Mouse (Mus musculus): Measurements from ENCODE around the gene Arhgef15. TPM values are rescaled to one million over a fixed set of nuclear protein-coding genes. Genes with fewer than 3 reads are reported as not detected.
"Not testable (repeated sequence)": the region's sequence is repeated elsewhere in the genome, so short reads cannot be mapped to it uniquely, and the experiment has no call there.

Arhgef15 gene
- polyA plus RNA-seq, 1 experiment from 2014 or later: 8.1 TPM

GRCm38 (mm10) chr11:68975601-68976000 lies 18.3 kb upstream of the Arhgef15 start:
- no peak for ATAC-seq
- 87% methylated on average over 1 of the region's 1 CpGs for WGBS

GRCm38 (mm10) chr11:68975085-68975484 lies 17.8 kb upstream of the Arhgef15 start, which contains the start of gene Rangrf:
TSS of gene Rangrf (minus strand) at chr11:68975185.
- Histone ChIP-seq H3K9me3 (no peaks in the 10 kb centered on the region), H3K9ac (peak within 1 kb of the TSS; percentile 21; the same call in 1 of the 2 replicates), H3K4me1 (replicated peaks) (peaks cover 9% of the 10 kb centered on the region), H3K36me3 (no peaks in the 10 kb centered on the region), H3K27ac (no peak within 1 kb of the TSS), H3K4me3 (replicated peaks) (peak within 1 kb of the TSS; percentile 39), H3K27me3 (replicated peaks) (no peaks in the 10 kb centered on the region), H3K4me2 (replicated peaks) (peak within 1 kb of the TSS; percentile 68)
- no peak for ATAC-seq
- WGBS: 76% methylated on average over 7 of the region's 7 CpGs

More at GRCm38 (mm10) chr11:68975601-68976000, 18.3 kb upstream of the Arhgef15 start:
- H3K27me3 ChIP-seq (replicated peaks): no peaks in the 10 kb centered on the region
- H3K36me3 ChIP-seq: no peaks in the 10 kb centered on the region
- H3K4me2 ChIP-seq (replicated peaks): no peak overlapping the region
- H3K27ac ChIP-seq: no peak overlapping the region
- peaks cover 9% of the 10 kb centered on the region for H3K4me1 ChIP-seq (replicated peaks)
- no peak overlapping the region for H3K4me3 ChIP-seq (replicated peaks)
- H3K9ac ChIP-seq: no peak overlapping the region
- H3K9me3 ChIP-seq: no peaks in the 10 kb centered on the region

- ATAC-seq: no peak; the same call in 1 of the 2 replicates
- Histone ChIP-seq H3K9ac (peak overlapping the region; percentile 21; the same call in 1 of the 2 replicates), H3K9me3 (no peaks in the 10 kb centered on the region), H3K4me3 (replicated peaks) (peak overlapping the region; percentile 39), H3K4me2 (replicated peaks) (peak overlapping the region; percentile 68), H3K4me1 (replicated peaks) (peaks cover 9% of the 10 kb centered on the region), H3K27ac (no peak overlapping the region), H3K36me3 (no peaks in the 10 kb centered on the region), H3K27me3 (replicated peaks) (no peaks in the 10 kb centered on the region)
- 37% methylated on average over 6 of the region's 6 CpGs for WGBS
These were observed 16.8 kb upstream of the Arhgef15 start for GRCm38 (mm10) chr11:68974059-68974450.

DNA sequence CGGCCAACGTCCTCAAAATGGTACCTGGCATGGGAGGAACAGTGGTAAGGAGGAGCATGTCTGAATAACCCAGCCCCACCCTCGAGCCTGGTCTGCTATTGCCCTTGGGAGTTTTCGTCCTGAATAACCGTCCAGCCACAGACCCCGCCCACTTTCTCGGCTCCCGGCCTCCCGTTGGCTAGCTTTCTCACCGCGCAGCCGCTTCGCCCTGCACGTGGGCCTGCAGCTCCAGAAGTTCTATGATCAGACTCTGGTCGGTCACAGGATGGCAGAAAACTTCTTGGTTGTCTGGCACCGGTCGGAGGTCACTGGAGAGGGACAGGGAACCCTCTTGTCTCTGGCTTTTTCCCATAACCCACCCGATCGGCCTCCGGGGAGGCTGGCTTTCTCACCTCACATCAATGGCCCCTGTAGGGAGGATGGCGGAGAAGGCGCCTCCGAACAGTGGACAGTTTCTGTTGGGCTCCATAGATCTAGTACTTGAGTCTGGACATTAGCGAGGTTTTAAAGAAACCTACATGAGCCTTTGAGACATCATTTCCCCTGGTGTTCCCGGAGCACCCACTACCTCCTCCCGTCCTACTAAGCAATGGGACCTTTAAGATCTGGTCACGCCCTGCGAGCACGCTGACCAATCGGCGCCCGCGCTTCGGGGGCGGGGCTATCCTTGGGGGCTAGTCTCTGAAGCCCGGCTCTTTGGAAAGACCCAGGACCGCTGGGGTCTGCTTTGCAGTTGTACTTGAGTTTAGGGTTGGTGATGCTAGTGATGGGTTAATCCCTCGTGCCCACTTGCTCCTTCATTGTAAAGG lies 16.2 kb upstream of the Arhgef15 start:
- H3K4me2 ChIP-seq (replicated peaks): peak overlapping the region; percentile 68
- under 1% methylated on average over 38 of the region's 38 CpGs for WGBS
- peaks cover 14% of the 10 kb centered on the region for H3K4me1 ChIP-seq (replicated peaks)
- H3K27me3 ChIP-seq (replicated peaks); H3K36me3 ChIP-seq; H3K9me3 ChIP-seq; H3K27ac ChIP-seq: not testable (repeated sequence)
- H3K9ac ChIP-seq: peak overlapping the region; percentile 21; the same call in 1 of the 2 replicates
- peak overlapping the region; percentile 39 for H3K4me3 ChIP-seq (replicated peaks)
- ATAC-seq: peak; percentile 93

DNA sequence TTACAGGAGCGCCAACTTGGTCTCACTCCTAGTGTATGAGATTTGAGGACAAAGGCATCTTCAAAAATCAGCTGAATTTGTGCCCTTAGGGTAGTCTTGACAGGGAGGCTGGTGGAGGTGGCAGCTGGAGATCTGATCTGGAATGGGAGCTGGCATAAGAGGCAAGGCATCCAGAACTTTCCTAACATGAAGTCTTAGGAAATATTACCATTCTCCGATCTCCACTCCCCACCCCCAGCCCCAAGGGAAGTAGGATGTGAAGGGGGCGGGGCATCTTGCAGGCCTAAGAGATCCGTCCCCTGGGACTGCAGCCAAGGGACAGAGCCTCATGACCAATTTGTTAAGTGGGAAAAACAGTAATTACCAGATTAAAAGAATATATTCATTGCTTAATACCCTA lies 13.0 kb upstream of the Arhgef15 start:
- no peak overlapping the region for H3K27ac ChIP-seq
- 78% methylated on average over 4 of the region's 4 CpGs for WGBS
- H3K4me2 ChIP-seq (replicated peaks): no peak overlapping the region
- no peak for ATAC-seq
- no peaks in the 10 kb centered on the region for H3K36me3 ChIP-seq
- no peaks in the 10 kb centered on the region for H3K27me3 ChIP-seq (replicated peaks)
- no peak overlapping the region for H3K4me3 ChIP-seq (replicated peaks)
- no peaks in the 10 kb centered on the region for H3K9me3 ChIP-seq
- H3K9ac ChIP-seq: no peak overlapping the region
- peaks cover 23% of the 10 kb centered on the region for H3K4me1 ChIP-seq (replicated peaks)

DNA sequence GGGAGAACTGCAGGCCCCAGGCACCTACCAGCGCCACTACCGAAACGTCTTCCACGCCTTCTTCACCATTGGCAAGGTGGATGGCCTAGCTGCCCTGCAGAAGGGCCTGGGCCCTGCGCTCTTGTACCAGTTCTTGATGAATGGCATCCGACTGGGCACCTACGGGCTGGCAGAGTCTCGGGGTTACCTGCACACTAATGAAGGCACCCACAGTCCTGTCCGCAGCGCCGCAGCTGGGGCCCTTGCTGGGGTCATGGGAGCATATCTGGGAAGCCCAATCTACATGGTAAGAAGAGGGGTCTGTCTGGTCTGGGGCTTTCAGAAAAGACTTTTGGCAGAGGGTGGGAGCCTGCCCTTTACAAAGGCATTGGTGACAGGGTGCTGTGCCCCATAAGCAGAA lies 11.5 kb upstream of the Arhgef15 start:
- H3K4me2 ChIP-seq (replicated peaks): peak overlapping the region; percentile 96; the same call in 1 of the 2 replicates
- ATAC-seq: no peak
- no peak overlapping the region for H3K27ac ChIP-seq
- H3K9ac ChIP-seq: no peak overlapping the region
- H3K4me1 ChIP-seq (replicated peaks): peaks cover 23% of the 10 kb centered on the region
- no peaks in the 10 kb centered on the region for H3K36me3 ChIP-seq
- WGBS: 86% methylated on average over 11 of the region's 11 CpGs
- no peaks in the 10 kb centered on the region for H3K27me3 ChIP-seq (replicated peaks)
- H3K4me3 ChIP-seq (replicated peaks): no peak overlapping the region
- no peaks in the 10 kb centered on the region for H3K9me3 ChIP-seq

DNA sequence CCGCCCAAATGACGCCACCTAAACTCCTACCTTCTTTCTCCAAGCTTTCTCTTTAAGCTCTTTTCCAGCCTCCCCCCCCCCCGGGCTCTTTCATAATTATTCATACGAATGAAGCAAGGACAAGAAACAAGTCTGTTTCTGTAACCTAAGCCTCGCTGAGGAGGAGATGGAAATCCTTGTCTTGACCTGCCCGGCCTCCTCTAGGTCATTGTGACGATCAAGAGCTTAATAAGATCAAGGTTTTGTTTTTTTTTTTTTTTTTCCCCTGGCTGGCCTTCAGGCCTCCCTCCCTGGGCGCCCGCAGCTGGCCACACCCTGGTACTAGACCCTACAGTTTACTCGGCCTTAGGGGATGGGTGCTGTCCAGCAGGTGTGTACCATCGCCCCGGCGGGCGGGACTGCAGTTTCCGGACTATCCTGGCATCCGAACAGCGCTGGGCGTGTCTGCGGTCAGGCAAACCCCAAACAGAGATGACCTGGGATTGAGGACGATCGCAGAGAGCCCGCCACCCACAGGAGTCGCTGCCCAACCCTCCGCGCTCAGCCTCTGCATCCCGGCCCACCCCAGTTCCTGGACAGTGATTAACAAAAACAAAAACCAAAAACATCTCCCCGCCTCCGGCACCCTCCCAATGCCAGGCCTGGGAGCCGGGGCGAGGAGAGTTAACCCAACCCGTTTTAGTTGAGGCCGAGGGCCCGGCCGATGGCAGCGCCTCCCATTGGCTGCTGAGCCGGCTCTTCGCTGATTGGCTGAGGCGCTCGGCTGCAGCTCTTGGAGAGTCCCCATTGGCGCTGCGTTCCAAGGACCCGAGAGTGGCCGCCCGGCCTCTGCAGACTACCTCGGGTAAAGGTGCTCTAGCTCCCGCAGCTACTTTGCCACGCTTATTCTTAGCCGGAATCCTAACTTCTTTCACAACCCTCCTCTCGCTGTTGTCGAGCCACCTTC lies 10.3 kb upstream of the Arhgef15 start, which contains the start of gene Slc25a35:
TSS of gene Slc25a35 (plus strand) at position 795 of the 946 bp plus-strand sequence.
- no peaks in the 10 kb centered on the region for H3K27me3 ChIP-seq (replicated peaks)
- peak; percentile 98 for ATAC-seq
- H3K9me3 ChIP-seq: no peaks in the 10 kb centered on the region
- H3K4me1 ChIP-seq (replicated peaks): peaks cover 20% of the 10 kb centered on the region
- 0 out of 2 replicates have a peak within 1 kb of the TSS, but pooled peaks have one; percentile 19 for H3K27ac ChIP-seq
- no peaks in the 10 kb centered on the region for H3K36me3 ChIP-seq
- H3K9ac ChIP-seq: peak within 1 kb of the TSS; percentile 50
- H3K4me2 ChIP-seq (replicated peaks): peak within 1 kb of the TSS; percentile 96
- H3K4me3 ChIP-seq (replicated peaks): peak within 1 kb of the TSS; percentile 53
- under 1% methylated on average over 50 of the region's 50 CpGs for WGBS

DNA sequence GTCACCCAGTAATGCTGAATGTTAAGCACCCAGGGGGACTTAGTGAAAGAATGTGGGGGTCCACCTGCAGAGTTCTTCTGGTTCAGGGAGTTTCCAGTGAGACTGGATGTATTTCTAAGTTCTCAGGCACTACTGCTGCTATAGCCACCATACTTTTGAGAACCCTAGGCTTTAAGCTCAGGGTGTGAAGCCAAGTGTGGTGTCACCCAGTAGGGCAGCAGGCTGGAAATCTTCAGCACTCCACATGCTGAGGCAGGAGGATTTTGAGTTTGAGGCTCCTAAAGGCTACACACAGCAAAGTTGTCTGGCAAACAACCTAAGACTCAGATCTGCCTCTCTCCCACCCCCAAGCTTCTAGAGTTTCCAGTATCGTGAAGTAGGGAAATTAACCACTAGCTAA lies 9.3 kb upstream of the Arhgef15 start:
- ATAC-seq: no peak
- Histone ChIP-seq H3K27ac (no peak overlapping the region), H3K27me3 (replicated peaks) (no peaks in the 10 kb centered on the region), H3K4me1 (replicated peaks) (peaks cover 14% of the 10 kb centered on the region), H3K9ac (no peak overlapping the region), H3K4me3 (replicated peaks) (no peak overlapping the region), H3K9me3 (no peaks in the 10 kb centered on the region), H3K36me3 (no peaks in the 10 kb centered on the region), H3K4me2 (replicated peaks) (no peak overlapping the region)
- 41% methylated on average over 1 of the region's 1 CpGs for WGBS

DNA sequence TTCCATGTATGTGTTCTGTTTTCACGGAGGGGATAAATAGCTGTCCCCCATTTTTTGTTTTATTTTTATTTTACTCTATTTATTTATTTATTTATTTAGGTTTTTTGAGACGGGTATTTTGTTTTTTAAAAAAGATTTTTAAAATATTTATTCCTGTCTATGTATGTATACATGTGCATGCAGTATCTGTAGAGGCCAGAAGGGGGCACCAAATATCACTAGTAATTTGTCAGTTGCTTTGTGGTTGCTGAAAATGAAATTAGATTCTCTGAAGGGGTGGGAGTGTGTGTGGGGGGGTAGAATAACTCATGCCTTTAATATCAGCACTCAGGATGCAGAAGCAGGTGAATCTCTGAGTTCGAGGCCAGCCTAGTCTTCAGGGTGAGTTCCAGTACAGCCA lies 8.6 kb upstream of the Arhgef15 start:
- H3K9me3 ChIP-seq: no peaks in the 10 kb centered on the region
- no peak overlapping the region for H3K9ac ChIP-seq
- no peak overlapping the region for H3K27ac ChIP-seq
- H3K4me1 ChIP-seq (replicated peaks): peaks cover 14% of the 10 kb centered on the region
- H3K36me3 ChIP-seq: no peaks in the 10 kb centered on the region
- H3K27me3 ChIP-seq (replicated peaks): no peaks in the 10 kb centered on the region
- H3K4me3 ChIP-seq (replicated peaks): no peak overlapping the region
- WGBS: 31% methylated on average over 3 of the region's 3 CpGs
- no peak overlapping the region for H3K4me2 ChIP-seq (replicated peaks)
- ATAC-seq: no peak

DNA sequence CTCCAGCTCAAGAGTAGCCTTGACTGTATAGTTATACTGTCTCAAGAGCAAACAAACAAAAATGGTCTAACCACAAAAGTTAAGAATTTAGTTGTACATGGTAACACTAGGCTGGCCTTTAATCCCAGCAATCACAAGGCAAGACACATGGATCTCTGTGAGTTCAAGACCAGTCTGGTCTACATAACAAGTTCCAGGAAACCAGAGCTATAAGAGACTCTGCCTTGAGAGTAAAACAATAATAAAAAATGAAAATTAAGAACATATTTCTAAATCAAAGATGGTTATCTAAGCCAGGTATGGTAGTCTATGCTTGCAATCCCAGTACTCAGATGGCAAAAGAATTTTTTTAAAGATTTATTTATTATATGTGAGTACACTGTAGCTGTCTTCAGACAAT lies 7.8 kb upstream of the Arhgef15 start:
- Histone ChIP-seq H3K4me2 (replicated peaks) (no peak overlapping the region), H3K4me3 (replicated peaks) (no peak overlapping the region), H3K9ac (no peak overlapping the region), H3K27ac (no peak overlapping the region), H3K9me3 (no peaks in the 10 kb centered on the region), H3K27me3 (replicated peaks) (no peaks in the 10 kb centered on the region), H3K4me1 (replicated peaks) (peaks cover 14% of the 10 kb centered on the region), H3K36me3 (no peaks in the 10 kb centered on the region)
- ATAC-seq: no peak

GRCm38 (mm10) chr11:68963405-68963804 lies 6.1 kb upstream of the Arhgef15 start:
- Histone ChIP-seq H3K36me3 (no peaks in the 10 kb centered on the region), H3K4me1 (replicated peaks) (peaks cover 9% of the 10 kb centered on the region), H3K4me2 (replicated peaks) (no peak overlapping the region), H3K9me3 (no peaks in the 10 kb centered on the region), H3K27ac (no peak overlapping the region), H3K4me3 (replicated peaks) (no peak overlapping the region), H3K27me3 (replicated peaks) (no peaks in the 10 kb centered on the region), H3K9ac (no peak overlapping the region)
- no peak for ATAC-seq
- 79% methylated on average over 2 of the region's 2 CpGs for WGBS

- H3K27ac ChIP-seq; H3K4me3 ChIP-seq (replicated peaks); H3K4me1 ChIP-seq (replicated peaks); ATAC-seq; H3K9ac ChIP-seq; H3K4me2 ChIP-seq (replicated peaks); H3K27me3 ChIP-seq (replicated peaks); H3K36me3 ChIP-seq; H3K9me3 ChIP-seq: not testable (repeated sequence)
- WGBS: 15% methylated on average over 11 of the region's 11 CpGs
These were observed 4.9 kb upstream of the Arhgef15 start for GRCm38 (mm10) chr11:68962159-68962558.
